Mouse (Mus musculus) bone marrow macrophage, adult 2 months (primary cell): ENCODE data around the gene Pmepa1.

Source experiments
- CTCF ChIP-seq: IDR thresholded peaks from 2 replicates; pipeline ENCODE4 v1.5.1; 2012; ENCODE audit warnings: low read depth, mild to moderate bottlenecking, low read length, moderate library complexity
- POLR2A ChIP-seq: IDR thresholded peaks from 2 replicates; pipeline ENCODE4 v1.6.1; 2012; ENCODE audit warnings: mild to moderate bottlenecking, low read depth, low read length, borderline replicate concordance

DNA sequence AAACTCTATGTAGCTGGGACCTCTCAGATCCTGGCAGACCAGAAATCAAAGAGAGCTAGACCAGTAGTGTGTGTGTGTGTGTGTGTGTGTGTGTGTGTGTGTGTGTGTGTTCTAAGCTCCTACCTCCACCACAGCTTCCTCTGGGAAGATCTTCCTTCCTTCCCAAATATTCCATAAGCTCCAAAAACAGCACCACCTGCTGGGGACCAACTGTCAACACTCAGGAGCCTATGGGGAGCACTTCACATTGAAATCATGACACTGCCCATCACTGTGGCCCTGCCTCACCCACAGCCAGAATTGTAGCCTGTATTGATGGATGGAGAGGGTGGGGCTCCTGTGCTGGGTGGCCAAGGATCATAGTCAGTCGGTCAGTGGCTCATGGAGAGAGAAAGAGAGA, 38.0 kb upstream of the Pmepa1 start:
- TF ChIP-seq CTCF (no peak), POLR2A (no peak)
